Mouse (Mus musculus): ENCODE data around the gene Pigc. TPM values are rescaled to one million over a fixed set of nuclear protein-coding genes. Genes with fewer than 3 reads are reported as not detected.

Gene Pigc
- polyA plus RNA-seq (2016; fragmentation: Nextera tagmentation; extraction: Ambion mirVana), result 43.2 and 45.9 TPM in 2 replicates

DNA sequence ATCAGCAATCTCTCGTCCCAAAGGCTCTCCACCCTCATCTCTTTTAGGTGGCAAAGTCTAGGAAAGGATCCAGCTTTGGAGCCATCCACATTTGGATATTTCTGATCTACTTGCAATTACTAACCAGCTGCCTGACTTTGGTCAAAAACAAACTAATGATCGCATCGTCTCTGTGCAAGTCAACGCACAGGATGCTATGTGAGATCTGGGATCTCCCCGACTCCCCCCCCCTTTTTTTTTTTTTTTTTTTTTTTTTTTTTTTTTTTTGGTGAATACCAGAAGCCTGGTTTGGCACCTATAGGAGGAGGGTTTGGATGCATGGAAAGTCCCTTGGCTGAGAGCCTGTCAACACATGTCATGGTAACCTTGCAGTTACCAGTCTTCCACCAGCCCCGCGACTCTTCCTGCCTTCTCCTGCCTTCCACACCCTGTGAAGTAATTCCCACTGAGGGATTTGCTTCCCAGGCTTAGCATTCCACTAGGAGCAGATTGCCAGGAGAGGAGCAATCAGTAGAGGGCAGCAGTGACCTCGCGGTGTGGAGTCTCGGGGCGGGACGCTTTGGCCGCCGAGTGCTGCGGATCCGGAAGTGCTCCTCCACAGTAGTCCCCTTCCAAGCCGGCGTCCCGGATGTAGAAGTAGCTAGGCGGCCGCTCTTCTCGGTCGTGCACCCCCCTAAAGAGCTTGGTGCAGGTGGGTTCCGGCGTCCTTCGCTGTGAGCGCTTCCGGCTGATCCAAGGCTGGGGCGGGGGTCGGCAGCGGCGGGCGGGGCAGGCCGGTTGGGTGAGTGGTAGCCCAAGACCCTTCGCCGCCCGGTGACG is at the start of gene Pigc:
Gene Pigc (plus strand): TSS at position 598 of the 819 bp plus-strand sequence.
- H3K27ac ChIP-seq, result peak within 1 kb of the TSS; percentile 88
- peaks cover 24% of the 10 kb centered on the region for H3K4me1 ChIP-seq (replicated peaks)
- peak within 1 kb of the TSS; percentile 63 for H3K4me2 ChIP-seq
- peaks cover 13% of the 10 kb centered on the region for H3K36me3 ChIP-seq
- peak within 1 kb of the TSS; percentile 69 for H3K4me3 ChIP-seq (replicated peaks)
- ATAC-seq (ENCODE audit: insufficient number of reproducible peaks, insufficient read depth, low FRiP score, low TSS enrichment, low read depth), result peak; percentile 95
- no peaks in the 10 kb centered on the region for H3K9me3 ChIP-seq
- no peaks in the 10 kb centered on the region for H3K27me3 ChIP-seq
- peak within 1 kb of the TSS; percentile 80 for H3K9ac ChIP-seq (replicated peaks)
- WGBS, result 4% methylated on average over 38 of the region's 38 CpGs

DNA sequence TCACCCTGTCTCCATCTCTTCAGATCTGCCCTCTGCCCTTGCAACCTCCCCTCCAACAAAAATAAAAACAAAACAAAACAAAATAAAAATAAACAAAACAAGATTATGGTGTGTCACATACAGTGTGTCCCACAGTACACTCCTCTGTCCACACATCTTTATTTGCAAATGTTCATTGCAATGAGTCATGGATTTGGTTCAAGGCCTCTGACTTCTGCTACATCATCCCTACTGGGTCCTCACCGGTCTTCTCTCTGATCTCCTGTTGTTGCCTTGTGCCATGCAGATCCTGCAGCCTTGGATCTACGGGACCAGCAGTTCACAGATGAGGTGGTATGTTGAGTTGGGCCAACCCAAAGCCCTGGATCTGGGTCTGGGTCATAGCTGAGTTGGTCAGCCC is 49.4 kb upstream of the Pigc start:
- Histone ChIP-seq H3K9ac (replicated peaks) (no peak overlapping the region), H3K27ac (no peak overlapping the region), H3K27me3 (no peaks in the 10 kb centered on the region), H3K4me1 (replicated peaks) (peaks cover 25% of the 10 kb centered on the region), H3K4me2 (no peak overlapping the region), H3K4me3 (replicated peaks) (no peak overlapping the region), H3K9me3 (no peaks in the 10 kb centered on the region), H3K36me3 (no peaks in the 10 kb centered on the region)
- 90% methylated on average over 2 of the region's 2 CpGs for WGBS
- ATAC-seq (ENCODE audit: insufficient number of reproducible peaks, insufficient read depth, low FRiP score, low TSS enrichment, low read depth), result 0 out of 2 replicates have a peak, but pooled peaks have one; percentile 28

DNA sequence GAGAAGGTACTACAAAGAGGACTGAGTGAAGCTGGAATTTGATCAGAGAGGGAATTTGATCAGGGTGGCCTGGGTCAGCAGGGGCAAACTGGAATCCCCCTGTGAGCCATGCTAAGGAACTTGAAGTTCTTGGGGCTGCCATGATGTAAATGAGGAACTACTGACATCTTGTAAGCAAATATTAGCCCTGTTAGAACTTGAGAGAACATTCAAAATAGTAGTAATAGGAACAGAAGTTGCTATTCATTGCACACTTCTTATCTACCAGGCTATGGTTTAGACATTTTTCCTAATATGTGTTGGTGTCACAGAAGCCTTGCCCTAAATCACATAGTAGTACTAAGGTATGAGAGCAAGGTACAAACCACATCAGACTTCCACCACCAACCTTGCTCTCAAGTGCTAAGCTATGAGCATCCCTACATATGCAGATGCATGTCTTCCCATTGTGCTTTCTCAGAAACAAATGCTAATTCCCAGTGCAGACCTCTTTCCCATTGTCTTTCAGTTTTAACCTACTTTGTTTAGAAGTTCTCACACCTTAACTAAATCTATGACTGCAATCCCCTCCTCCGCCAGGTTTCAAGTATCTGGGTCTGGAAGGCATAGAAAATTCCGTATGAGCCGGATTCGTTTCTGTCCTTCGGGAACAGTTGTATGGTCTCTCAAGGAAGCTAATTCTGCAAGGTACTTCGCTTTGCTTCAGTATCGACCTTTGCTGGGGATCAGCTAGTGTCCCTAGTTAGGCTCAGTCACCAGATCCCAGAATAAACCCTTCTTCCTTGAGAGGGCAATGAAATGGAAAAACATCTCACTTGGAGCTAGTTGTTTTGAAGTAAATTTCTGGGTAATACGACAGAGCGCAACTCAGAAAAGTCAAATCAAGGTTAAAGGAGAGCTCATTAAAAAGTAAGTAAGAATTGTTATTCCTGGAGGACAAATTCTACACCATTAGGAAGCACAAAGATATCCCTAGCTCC is 48.2 kb upstream of the Pigc start:
- no peak for ATAC-seq (ENCODE audit: insufficient number of reproducible peaks, insufficient read depth, low FRiP score, low TSS enrichment, low read depth)
- Histone ChIP-seq H3K4me2 (no peak overlapping the region), H3K36me3 (no peaks in the 10 kb centered on the region), H3K27me3 (no peaks in the 10 kb centered on the region), H3K9me3 (no peaks in the 10 kb centered on the region), H3K27ac (no peak overlapping the region), H3K4me3 (replicated peaks) (no peak overlapping the region), H3K9ac (replicated peaks) (no peak overlapping the region), H3K4me1 (replicated peaks) (peaks cover 21% of the 10 kb centered on the region)
- 78% methylated on average over 9 of the region's 9 CpGs for WGBS

- H3K4me1 ChIP-seq (replicated peaks), result peaks cover 21% of the 10 kb centered on the region
- H3K27me3 ChIP-seq, result no peaks in the 10 kb centered on the region
- ATAC-seq (ENCODE audit: insufficient number of reproducible peaks, insufficient read depth, low FRiP score, low TSS enrichment, low read depth), result no peak
- 81% methylated on average over 6 of the region's 6 CpGs for WGBS
- no peak overlapping the region for H3K27ac ChIP-seq
- no peak overlapping the region for H3K4me2 ChIP-seq
- H3K4me3 ChIP-seq (replicated peaks), result no peak overlapping the region
- H3K36me3 ChIP-seq, result no peaks in the 10 kb centered on the region
- H3K9me3 ChIP-seq, result no peaks in the 10 kb centered on the region
- H3K9ac ChIP-seq (replicated peaks), result no peak overlapping the region
These were observed 47.1 kb upstream of the Pigc start for GRCm38 (mm10) chr1:161921928-161922327.

DNA sequence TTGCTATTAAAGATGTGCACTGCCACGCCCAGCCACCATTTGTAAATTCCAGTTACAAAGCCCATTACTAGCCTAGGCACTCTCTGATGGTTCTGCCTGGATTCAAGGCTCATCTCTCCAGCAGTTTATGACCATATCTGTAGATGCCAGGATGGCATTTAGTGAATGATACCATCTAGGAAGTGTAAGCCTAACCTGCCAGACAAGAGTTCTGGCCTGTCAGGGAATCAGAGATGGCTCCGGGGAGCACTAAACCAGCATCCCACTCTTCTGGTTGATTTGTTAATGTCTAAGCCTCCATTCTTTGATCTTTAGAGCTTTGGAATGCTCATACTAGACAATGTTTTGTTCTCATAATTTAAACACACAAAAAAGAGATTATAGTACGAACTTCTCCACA is 44.7 kb upstream of the Pigc start:
- H3K27ac ChIP-seq, result no peak overlapping the region
- no peak for ATAC-seq (ENCODE audit: insufficient number of reproducible peaks, insufficient read depth, low FRiP score, low TSS enrichment, low read depth)
- no peaks in the 10 kb centered on the region for H3K9me3 ChIP-seq
- no peaks in the 10 kb centered on the region for H3K27me3 ChIP-seq
- 70% methylated on average over 3 of the region's 3 CpGs for WGBS
- no peak overlapping the region for H3K9ac ChIP-seq (replicated peaks)
- H3K4me2 ChIP-seq, result no peak overlapping the region
- H3K36me3 ChIP-seq, result no peaks in the 10 kb centered on the region
- 0 out of 2 replicates have a peak, but pooled peaks cover 3% of the 10 kb centered on the region for H3K4me1 ChIP-seq (replicated peaks)
- no peak overlapping the region for H3K4me3 ChIP-seq (replicated peaks)

DNA sequence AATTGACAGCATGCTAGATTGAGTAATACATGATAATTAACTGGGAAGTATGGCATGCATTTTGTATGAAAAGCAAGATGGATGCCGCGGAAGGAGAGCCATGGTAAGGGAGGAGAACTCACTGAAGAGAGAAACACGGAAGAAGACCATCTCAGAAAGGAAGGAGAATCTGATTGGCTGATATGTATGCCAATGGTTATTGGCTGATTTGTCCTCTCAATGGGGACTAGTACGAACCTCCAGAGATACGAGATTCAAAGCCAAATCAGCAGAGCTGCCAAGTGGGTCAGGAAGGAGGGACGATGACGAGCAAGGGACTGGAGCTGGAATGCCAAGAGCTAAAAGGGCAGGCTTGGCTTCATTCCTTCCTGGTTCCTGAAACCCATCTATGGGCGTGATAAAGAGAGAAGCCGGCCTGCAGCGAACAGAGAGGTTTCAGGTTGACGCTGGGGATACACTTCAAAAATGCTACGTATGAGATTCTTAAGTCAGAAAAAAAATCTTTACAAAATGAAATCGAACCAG is 43.6 kb upstream of the Pigc start:
- Histone ChIP-seq H3K9ac (replicated peaks) (no peak overlapping the region), H3K4me1 (replicated peaks) (0 out of 2 replicates have a peak, but pooled peaks cover 3% of the 10 kb centered on the region), H3K9me3 (no peaks in the 10 kb centered on the region), H3K4me2 (no peak overlapping the region), H3K36me3 (no peaks in the 10 kb centered on the region), H3K4me3 (replicated peaks) (no peak overlapping the region), H3K27ac (no peak overlapping the region), H3K27me3 (no peaks in the 10 kb centered on the region)
- 88% methylated on average over 13 of the region's 13 CpGs for WGBS
- no peak for ATAC-seq (ENCODE audit: insufficient number of reproducible peaks, insufficient read depth, low FRiP score, low TSS enrichment, low read depth)

DNA sequence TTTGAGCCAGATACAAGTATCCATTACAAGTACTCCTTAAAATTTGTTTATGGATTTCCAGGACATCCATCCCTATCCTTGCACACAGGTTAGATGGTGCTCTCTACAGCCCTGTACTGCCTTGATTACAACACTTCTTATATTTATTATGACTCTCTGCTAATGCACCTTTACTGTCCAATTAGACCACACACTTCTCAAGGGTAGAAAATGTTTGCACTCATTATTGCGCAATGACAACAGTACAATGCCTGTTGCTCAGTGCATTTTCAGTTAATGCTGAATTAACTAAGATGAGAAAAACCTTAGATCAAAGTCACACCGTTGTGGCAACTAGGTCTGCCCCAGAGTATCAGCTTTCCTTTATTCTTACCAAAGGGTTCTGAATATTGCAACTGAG is 41.0 kb upstream of the Pigc start:
- ATAC-seq (ENCODE audit: insufficient number of reproducible peaks, insufficient read depth, low FRiP score, low TSS enrichment, low read depth), result no peak
- Histone ChIP-seq H3K9me3 (no peaks in the 10 kb centered on the region), H3K27me3 (no peaks in the 10 kb centered on the region), H3K4me3 (replicated peaks) (no peak overlapping the region), H3K9ac (replicated peaks) (no peak overlapping the region), H3K36me3 (no peaks in the 10 kb centered on the region), H3K4me2 (no peak overlapping the region), H3K4me1 (replicated peaks) (peaks cover 5% of the 10 kb centered on the region; the same call in 1 of the 2 replicates), H3K27ac (no peak overlapping the region)
- WGBS, result 89% methylated on average over 2 of the region's 2 CpGs

DNA sequence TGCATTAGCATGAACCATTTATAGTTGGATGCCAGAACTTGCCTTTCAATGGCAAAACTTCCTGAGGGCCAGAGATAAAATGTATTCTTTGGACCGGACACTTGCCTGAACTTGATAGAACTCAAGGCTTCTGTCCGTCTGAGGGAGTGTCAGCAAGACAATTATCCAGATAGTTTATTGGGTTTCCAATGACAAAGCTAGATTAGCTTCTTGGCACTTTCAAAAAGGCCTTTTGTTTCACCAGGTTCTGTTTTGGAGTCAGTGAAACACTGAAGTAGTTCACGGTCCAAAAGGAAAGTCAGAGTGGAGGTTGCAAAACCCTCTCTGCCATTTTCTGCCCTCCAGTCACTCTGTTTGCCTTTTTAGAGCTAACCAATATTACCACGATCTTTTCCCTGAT is 37.7 kb upstream of the Pigc start:
- H3K4me1 ChIP-seq (replicated peaks), result peaks cover 5% of the 10 kb centered on the region; the same call in 1 of the 2 replicates
- no peaks in the 10 kb centered on the region for H3K36me3 ChIP-seq
- ATAC-seq (ENCODE audit: insufficient number of reproducible peaks, insufficient read depth, low FRiP score, low TSS enrichment, low read depth), result no peak
- no peaks in the 10 kb centered on the region for H3K9me3 ChIP-seq
- no peak overlapping the region for H3K4me2 ChIP-seq
- no peak overlapping the region for H3K27ac ChIP-seq
- no peak overlapping the region for H3K4me3 ChIP-seq (replicated peaks)
- H3K27me3 ChIP-seq, result no peaks in the 10 kb centered on the region
- WGBS, result 69% methylated on average over 4 of the region's 4 CpGs
- H3K9ac ChIP-seq (replicated peaks), result no peak overlapping the region

DNA sequence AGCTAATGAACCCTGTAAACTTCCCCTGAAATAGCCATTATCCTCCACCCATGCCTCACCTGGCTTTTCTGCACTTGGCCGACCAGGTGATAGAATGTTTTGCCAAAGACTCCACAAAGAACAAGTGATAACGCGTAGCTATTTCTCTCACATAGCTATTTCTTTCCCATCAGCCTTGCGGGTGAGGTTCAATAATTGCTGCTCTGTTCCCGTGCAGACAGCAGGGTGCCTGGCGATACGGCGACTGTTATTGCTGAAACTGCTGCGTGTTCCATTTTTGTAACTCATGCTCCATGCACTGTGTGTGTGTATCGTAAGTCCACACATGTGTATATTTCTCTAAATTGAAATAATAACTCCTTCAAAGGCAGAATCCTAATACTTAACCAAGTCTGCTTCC is 37.2 kb upstream of the Pigc start:
- no peak overlapping the region for H3K4me2 ChIP-seq
- H3K4me1 ChIP-seq (replicated peaks), result peaks cover 5% of the 10 kb centered on the region; the same call in 1 of the 2 replicates
- WGBS, result 65% methylated on average over 10 of the region's 10 CpGs
- no peak for ATAC-seq (ENCODE audit: insufficient number of reproducible peaks, insufficient read depth, low FRiP score, low TSS enrichment, low read depth)
- no peaks in the 10 kb centered on the region for H3K27me3 ChIP-seq
- no peak overlapping the region for H3K4me3 ChIP-seq (replicated peaks)
- H3K9me3 ChIP-seq, result no peaks in the 10 kb centered on the region
- H3K27ac ChIP-seq, result no peak overlapping the region
- H3K36me3 ChIP-seq, result no peaks in the 10 kb centered on the region
- no peak overlapping the region for H3K9ac ChIP-seq (replicated peaks)

DNA sequence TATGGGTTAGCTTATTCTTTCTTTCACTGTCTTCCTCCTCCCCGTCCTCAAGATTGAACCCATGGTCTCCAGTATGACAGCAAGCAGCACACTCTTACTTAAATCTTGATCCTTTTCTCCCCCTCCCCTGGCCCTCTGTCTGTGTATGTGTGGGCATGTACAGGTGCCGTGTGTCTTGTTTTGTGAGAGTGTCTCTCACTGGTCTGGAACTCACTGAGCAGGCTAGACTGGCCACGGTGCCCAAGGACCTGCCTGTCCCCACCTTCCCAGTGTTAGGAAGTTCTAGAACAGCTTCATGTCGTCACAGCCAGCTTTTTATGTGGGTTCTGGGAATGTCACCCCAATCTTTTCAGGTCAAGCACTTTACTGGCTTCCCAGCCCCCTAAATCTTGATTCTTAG is 36.7 kb upstream of the Pigc start:
- WGBS, result 81% methylated on average over 4 of the region's 4 CpGs
- no peaks in the 10 kb centered on the region for H3K9me3 ChIP-seq
- ATAC-seq (ENCODE audit: insufficient number of reproducible peaks, insufficient read depth, low FRiP score, low TSS enrichment, low read depth), result no peak
- H3K4me3 ChIP-seq (replicated peaks), result no peak overlapping the region
- no peak overlapping the region for H3K9ac ChIP-seq (replicated peaks)
- no peak overlapping the region for H3K27ac ChIP-seq
- H3K36me3 ChIP-seq, result no peaks in the 10 kb centered on the region
- H3K27me3 ChIP-seq, result no peaks in the 10 kb centered on the region
- H3K4me2 ChIP-seq, result no peak overlapping the region
- H3K4me1 ChIP-seq (replicated peaks), result peaks cover 5% of the 10 kb centered on the region; the same call in 1 of the 2 replicates

DNA sequence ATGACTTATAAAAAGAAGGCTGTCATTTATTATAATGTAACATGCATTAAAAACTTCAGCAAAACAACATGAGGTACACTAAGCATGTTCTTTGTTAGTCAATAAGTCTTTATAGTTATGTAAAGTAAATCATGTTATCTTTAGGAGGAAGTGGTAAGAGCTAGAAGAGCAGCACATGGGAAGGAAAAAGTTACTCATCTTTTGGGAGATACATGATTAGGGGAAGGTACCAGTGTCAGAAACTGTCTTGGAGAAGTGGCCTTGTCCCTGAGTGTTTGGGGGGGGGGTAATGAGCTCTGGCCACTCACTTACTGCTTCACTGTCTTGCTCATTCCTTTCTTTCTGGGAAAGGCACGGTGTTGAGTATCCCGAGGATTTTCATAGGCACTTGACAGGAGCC is 26.9 kb upstream of the Pigc start:
- 78% methylated on average over 2 of the region's 2 CpGs for WGBS
- no peaks in the 10 kb centered on the region for H3K9me3 ChIP-seq
- no peak overlapping the region for H3K9ac ChIP-seq (replicated peaks)
- H3K4me2 ChIP-seq, result no peak overlapping the region
- H3K36me3 ChIP-seq, result no peaks in the 10 kb centered on the region
- no peaks in the 10 kb centered on the region for H3K4me1 ChIP-seq (replicated peaks)
- no peaks in the 10 kb centered on the region for H3K27me3 ChIP-seq
- no peak for ATAC-seq (ENCODE audit: insufficient number of reproducible peaks, insufficient read depth, low FRiP score, low TSS enrichment, low read depth)
- no peak overlapping the region for H3K27ac ChIP-seq
- H3K4me3 ChIP-seq (replicated peaks), result no peak overlapping the region
